Mouse (Mus musculus) intestine, embryonic 15.5 days (tissue): ENCODE results near the gene Stx18. TPM values are rescaled to one million over a fixed set of nuclear protein-coding genes. Genes with fewer than 3 reads are reported as not detected.

Source experiments
- ATAC-seq: fragments of 200-750 bp; cut with Nextera tagmentation; 2 replicates; pipeline ENCODE4 v1.8.0; 2017; ENCODE audit warnings: moderate TSS enrichment, moderate library complexity
- H3K27ac ChIP-seq: fragments of 300-500 bp; sonication (generic); 2 replicates; pipeline ENCODE4 v1.5.1; 2015; ENCODE audit warnings: mild to moderate bottlenecking, inconsistent platforms
- H3K27me3 ChIP-seq: fragments of 300-500 bp; sonication (generic); replicated peaks from 2 replicates; pipeline ENCODE4 v1.6.1; 2015; ENCODE audit warnings: inconsistent platforms
- H3K36me3 ChIP-seq: fragments of 300-500 bp; sonication (generic); 2 replicates; pipeline ENCODE4 v1.6.1; 2015; ENCODE audit warnings: inconsistent platforms
- H3K4me1 ChIP-seq: fragments of 300-500 bp; sonication (generic); replicated peaks from 2 replicates; pipeline ENCODE4 v1.6.1; 2015; ENCODE audit warnings: inconsistent platforms
- H3K4me2 ChIP-seq: fragments of 300-500 bp; sonication (generic); replicated peaks from 2 replicates; pipeline ENCODE4 v1.6.1; 2015; ENCODE audit warnings: mild to moderate bottlenecking, inconsistent platforms
- H3K4me3 ChIP-seq: fragments of 300-500 bp; sonication (generic); replicated peaks from 2 replicates; pipeline ENCODE4 v1.5.1; 2015; ENCODE audit warnings: inconsistent platforms
- H3K9ac ChIP-seq: fragments of 300-500 bp; sonication (generic); 2 replicates; pipeline ENCODE4 v1.6.1; 2015; ENCODE audit warnings: inconsistent platforms
- H3K9me3 ChIP-seq: fragments of 300-500 bp; sonication (generic); 2 replicates; pipeline ENCODE4 v1.6.1; 2016; ENCODE audit warnings: inconsistent platforms
- WGBS: fragments of 180-500 bp; shearing (Covaris S2); methylation state at CpG from one replicate; pipeline ENCODE4 v1.1.7; 2015; 5-methylcytosine and 5-hydroxymethylcytosine counted together
- polyA plus RNA-seq: library from polyadenylated mRNA; unstranded; fragments of >200 nt; fragmentation: Nextera tagmentation; extraction: Ambion mirVana; gene quantifications from 2 replicates; pipeline ENCODE4 v1.2.1, GENCODE M21; 2015

Gene Stx18
- polyA plus RNA-seq, 1 experiment from 2014 or later, result 39.2 TPM

- no peak overlapping the region for H3K4me2 ChIP-seq
- H3K9ac ChIP-seq, result no peak overlapping the region
- no peaks in the 10 kb centered on the region for H3K9me3 ChIP-seq
- no peak overlapping the region for H3K27ac ChIP-seq
- H3K27me3 ChIP-seq, result no peaks in the 10 kb centered on the region
- 87% methylated on average over 10 of the region's 10 CpGs for WGBS
- no peaks in the 10 kb centered on the region for H3K4me1 ChIP-seq
- H3K4me3 ChIP-seq, result no peak overlapping the region
- peaks cover 17% of the 10 kb centered on the region; the same call in 1 of the 2 replicates for H3K36me3 ChIP-seq
- no peak for ATAC-seq
Observed at GRCm38 (mm10) chr5:38152201-38153108, 113.9 kb downstream of the Stx18 start.

DNA sequence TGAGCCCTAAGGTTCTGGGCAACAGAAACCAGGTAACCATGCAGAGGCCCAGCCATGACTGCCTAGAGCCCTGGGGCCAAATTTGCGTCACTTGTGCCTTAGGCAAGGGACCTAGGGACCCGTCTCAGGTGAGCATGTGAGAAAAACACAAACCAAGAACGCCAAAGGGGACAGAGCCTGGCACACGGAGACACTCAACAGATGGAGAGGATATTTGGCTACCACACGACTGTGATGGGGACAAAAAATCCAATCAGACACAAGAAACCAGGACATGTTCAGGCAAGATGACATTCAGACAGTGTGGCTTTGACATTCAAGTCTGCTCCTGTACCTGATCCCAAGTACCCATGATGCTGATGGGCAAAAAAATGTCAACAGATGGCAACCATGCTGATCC lies 115.1 kb downstream of the Stx18 start:
- H3K27me3 ChIP-seq, result no peaks in the 10 kb centered on the region
- H3K36me3 ChIP-seq, result peaks cover 17% of the 10 kb centered on the region; the same call in 1 of the 2 replicates
- no peak overlapping the region for H3K4me3 ChIP-seq
- 91% methylated on average over 5 of the region's 5 CpGs for WGBS
- H3K9ac ChIP-seq, result no peak overlapping the region
- H3K9me3 ChIP-seq, result no peaks in the 10 kb centered on the region
- ATAC-seq, result no peak
- H3K27ac ChIP-seq, result no peak overlapping the region
- no peak overlapping the region for H3K4me2 ChIP-seq
- H3K4me1 ChIP-seq, result peaks cover 3% of the 10 kb centered on the region

GRCm38 (mm10) chr5:38157481-38158020 lies 119.0 kb downstream of the Stx18 start:
- no peak overlapping the region for H3K27ac ChIP-seq
- peaks cover 6% of the 10 kb centered on the region for H3K4me1 ChIP-seq
- 66% methylated on average over 9 of the region's 9 CpGs for whole genome bisulfite sequencing
- H3K36me3 ChIP-seq, result peaks cover 12% of the 10 kb centered on the region; the same call in 1 of the 2 replicates
- no peak overlapping the region for H3K4me3 ChIP-seq
- peak overlapping the region; percentile 93; the same call in 1 of the 2 replicates for H3K4me2 ChIP-seq
- H3K27me3 ChIP-seq, result peaks cover 25% of the 10 kb centered on the region
- no peaks in the 10 kb centered on the region for H3K9me3 ChIP-seq
- ATAC-seq, result no peak
- no peak overlapping the region for H3K9ac ChIP-seq

DNA sequence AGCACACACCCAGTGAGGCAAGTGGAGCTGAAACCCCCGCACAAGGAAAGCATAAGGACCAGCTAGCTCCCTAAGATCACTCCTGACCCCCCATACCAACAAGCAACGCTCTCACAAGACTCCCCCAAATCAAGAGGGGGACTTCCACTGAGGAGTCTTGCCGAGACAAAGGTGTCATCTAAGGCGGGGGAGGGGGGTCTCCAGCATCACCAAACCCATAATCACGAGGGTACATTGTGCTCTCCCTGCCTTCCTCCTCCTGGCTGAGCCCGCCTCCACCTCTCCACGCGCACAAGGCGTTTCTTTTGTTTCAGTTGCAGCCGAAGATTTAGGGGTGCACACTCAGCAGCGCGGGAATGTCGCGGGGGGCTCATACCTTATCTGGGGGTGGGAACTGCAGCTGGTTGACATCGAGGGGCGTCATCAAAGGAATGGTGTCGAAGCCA lies 120.0 kb downstream of the Stx18 start:
- peak overlapping the region; percentile 71 for H3K4me3 ChIP-seq
- peak overlapping the region; percentile 57 for H3K9ac ChIP-seq
- peaks cover 25% of the 10 kb centered on the region for H3K27me3 ChIP-seq
- ATAC-seq, result no peak
- H3K4me1 ChIP-seq, result peaks cover 6% of the 10 kb centered on the region
- no peak overlapping the region for H3K27ac ChIP-seq
- H3K4me2 ChIP-seq, result peak overlapping the region; percentile 93
- WGBS, result 7% methylated on average over 17 of the region's 17 CpGs
- H3K36me3 ChIP-seq, result peaks cover 12% of the 10 kb centered on the region; the same call in 1 of the 2 replicates
- H3K9me3 ChIP-seq, result no peaks in the 10 kb centered on the region

GRCm38 (mm10) chr5:38158947-38159633 lies 120.5 kb downstream of the Stx18 start:
- under 1% methylated on average over 79 of the region's 79 CpGs for WGBS
- ATAC-seq, result peak; percentile 86
- peaks cover 25% of the 10 kb centered on the region for H3K27me3 ChIP-seq
- H3K36me3 ChIP-seq, result peaks cover 12% of the 10 kb centered on the region; the same call in 1 of the 2 replicates
- peaks cover 6% of the 10 kb centered on the region for H3K4me1 ChIP-seq
- H3K4me2 ChIP-seq, result peak overlapping the region; percentile 93
- peak overlapping the region; percentile 57 for H3K9ac ChIP-seq
- peak overlapping the region; percentile 71 for H3K4me3 ChIP-seq
- H3K9me3 ChIP-seq, result no peaks in the 10 kb centered on the region
- H3K27ac ChIP-seq, result no peak overlapping the region

DNA sequence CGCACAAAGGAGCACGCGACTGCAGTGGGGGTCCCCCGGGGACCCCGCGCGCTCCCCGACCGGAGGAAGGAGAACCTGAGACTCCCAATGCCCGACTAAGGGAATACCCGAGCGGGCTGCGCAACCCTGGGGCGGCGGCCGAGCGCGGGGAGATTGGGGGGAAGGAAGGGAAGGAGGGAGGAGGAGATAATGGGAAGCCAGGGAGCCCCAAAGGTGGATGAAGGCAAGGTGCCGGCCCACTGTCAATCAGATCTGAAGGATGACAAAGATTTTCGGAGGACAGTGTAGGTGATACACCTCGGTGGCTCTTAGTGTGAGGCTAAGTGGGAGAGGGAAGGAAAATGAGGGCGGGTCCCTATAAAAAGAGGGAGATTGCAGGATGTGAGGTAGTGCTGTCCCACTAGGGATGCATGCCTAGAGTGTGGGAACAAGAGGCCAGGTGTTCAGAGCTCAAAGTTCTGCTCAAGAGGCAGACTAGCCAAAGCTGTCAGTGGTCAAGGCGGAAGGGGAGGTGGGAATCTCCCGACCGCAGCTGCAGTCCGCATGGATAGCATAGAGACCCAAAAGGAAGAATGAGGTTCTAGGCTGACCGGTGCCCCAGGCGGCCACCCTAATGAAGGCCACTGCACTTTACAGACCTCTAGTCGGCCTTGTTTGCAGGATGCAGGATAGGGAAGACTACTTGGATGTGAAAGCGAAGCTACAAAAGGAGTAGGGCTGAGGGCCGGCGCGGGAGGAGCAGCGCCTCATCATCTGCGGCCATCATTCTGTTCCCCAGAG lies 121.3 kb downstream of the Stx18 start, which contains the start of gene Nsg1:
TSS of gene Nsg1 (minus strand) at position 274 of the 780 bp plus-strand sequence.
- Histone ChIP-seq H3K27me3 (peaks cover 25% of the 10 kb centered on the region), H3K27ac (no peak within 1 kb of the TSS), H3K4me3 (peak within 1 kb of the TSS; percentile 71), H3K4me1 (peaks cover 6% of the 10 kb centered on the region), H3K4me2 (peak within 1 kb of the TSS; percentile 93), H3K36me3 (0 out of 2 replicates have a peak, but pooled peaks cover 11% of the 10 kb centered on the region), H3K9me3 (no peaks in the 10 kb centered on the region), H3K9ac (peak within 1 kb of the TSS; percentile 57)
- peak; percentile 29; the same call in 1 of the 2 replicates for ATAC-seq
- 12% methylated on average over 35 of the region's 35 CpGs for WGBS

DNA sequence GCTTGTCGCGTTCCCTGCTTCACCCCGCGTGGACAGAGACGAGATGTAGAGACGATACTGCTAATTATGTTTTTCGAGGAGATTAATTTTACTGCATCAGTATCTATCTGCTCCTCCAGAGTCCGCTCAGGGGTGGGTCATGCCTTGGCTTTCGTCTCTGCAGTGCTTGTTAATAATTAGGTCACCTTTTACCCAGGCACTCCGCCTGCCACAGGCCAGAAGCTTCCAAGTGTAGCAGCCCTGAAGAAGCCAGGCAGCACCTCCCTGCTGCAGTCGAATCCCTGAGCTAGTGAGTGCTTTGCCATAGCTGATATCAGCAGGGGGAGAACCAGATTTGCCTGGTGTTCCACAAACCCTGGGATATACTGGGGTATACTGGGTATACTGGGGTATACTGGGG lies 130.0 kb downstream of the Stx18 start:
- Histone ChIP-seq H3K27ac (no peak overlapping the region), H3K9ac (no peak overlapping the region), H3K4me1 (no peaks in the 10 kb centered on the region), H3K4me3 (no peak overlapping the region), H3K36me3 (no peaks in the 10 kb centered on the region), H3K4me2 (no peak overlapping the region), H3K27me3 (no peaks in the 10 kb centered on the region), H3K9me3 (no peaks in the 10 kb centered on the region)
- ATAC-seq, result no peak
- WGBS, result 58% methylated on average over 11 of the region's 11 CpGs

GRCm38 (mm10) chr5:38173766-38174165 lies 135.2 kb downstream of the Stx18 start:
- 46% methylated on average over 5 of the region's 5 CpGs for WGBS

GRCm38 (mm10) chr5:38174256-38174912 lies 135.8 kb downstream of the Stx18 start:
- no peak for ATAC-seq
- no peak overlapping the region for H3K4me3 ChIP-seq
- no peaks in the 10 kb centered on the region for H3K27me3 ChIP-seq
- no peaks in the 10 kb centered on the region for H3K36me3 ChIP-seq
- H3K9me3 ChIP-seq, result no peaks in the 10 kb centered on the region
- no peak overlapping the region for H3K9ac ChIP-seq
- no peak overlapping the region for H3K27ac ChIP-seq
- WGBS, result 79% methylated on average over 16 of the region's 16 CpGs
- no peaks in the 10 kb centered on the region for H3K4me1 ChIP-seq
- no peak overlapping the region for H3K4me2 ChIP-seq

More at GRCm38 (mm10) chr5:38173766-38174165, 135.2 kb downstream of the Stx18 start:
- Histone ChIP-seq H3K27me3 (no peaks in the 10 kb centered on the region), H3K4me3 (no peak overlapping the region), H3K9me3 (no peaks in the 10 kb centered on the region), H3K27ac (no peak overlapping the region), H3K4me1 (no peaks in the 10 kb centered on the region), H3K36me3 (no peaks in the 10 kb centered on the region), H3K4me2 (no peak overlapping the region), H3K9ac (no peak overlapping the region)
- ATAC-seq, result no peak

DNA sequence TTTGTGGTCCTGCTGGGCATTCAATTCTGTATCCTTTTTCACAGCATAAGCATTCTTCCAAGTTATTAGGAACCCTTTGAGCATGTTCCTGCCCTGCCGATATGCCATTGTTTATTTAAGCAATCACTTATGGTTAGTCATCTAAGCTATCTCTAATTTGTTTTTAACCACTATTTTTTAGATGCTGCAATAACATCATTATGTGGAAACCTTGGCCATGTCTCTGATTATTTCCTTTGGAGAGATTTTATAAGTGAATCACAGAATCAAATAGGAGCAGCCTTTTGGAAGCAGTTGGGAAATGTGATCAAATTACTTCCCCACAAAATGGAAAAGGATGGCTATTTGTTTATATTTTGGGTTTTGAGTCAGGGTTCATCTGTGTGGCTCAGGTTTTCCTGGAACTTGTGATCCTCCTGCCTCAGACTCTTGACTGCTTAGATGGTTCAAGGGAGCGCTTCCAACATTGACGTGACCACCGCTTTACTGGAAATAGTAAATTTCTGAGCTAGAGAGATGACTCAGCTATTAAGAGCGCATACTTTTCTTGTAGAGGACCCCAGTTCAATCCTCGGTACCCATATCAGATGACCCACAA lies 146.2 kb downstream of the Stx18 start:
- no peak for ATAC-seq
- WGBS, result 79% methylated on average over 6 of the region's 6 CpGs
- no peak overlapping the region for H3K4me2 ChIP-seq

DNA sequence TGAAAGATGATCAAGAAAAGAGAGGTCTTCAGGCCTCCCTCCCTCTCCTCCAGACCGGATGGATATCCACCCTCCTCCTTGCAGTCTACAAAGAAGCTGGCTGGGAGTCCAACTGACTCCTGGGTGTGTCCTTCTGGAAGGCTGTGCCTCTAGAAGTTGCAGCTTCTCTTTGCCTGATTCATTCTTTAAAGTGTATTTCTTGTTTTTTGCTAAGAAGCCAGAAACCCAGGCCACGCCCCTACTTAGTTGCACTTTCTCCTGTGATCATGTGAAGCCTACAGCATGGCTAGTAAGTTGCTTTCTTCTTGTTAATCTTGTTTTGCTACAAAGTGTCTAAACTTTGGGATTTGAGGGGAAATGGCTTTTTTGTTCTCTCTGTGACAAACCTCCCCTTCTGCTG lies 148.5 kb downstream of the Stx18 start:
- H3K27ac ChIP-seq, result no peak overlapping the region
- H3K4me3 ChIP-seq, result no peak overlapping the region
- 77% methylated on average over 2 of the region's 2 CpGs for WGBS
- H3K4me2 ChIP-seq, result no peak overlapping the region
- no peaks in the 10 kb centered on the region for H3K9me3 ChIP-seq
- no peak for ATAC-seq
- no peaks in the 10 kb centered on the region for H3K27me3 ChIP-seq
- H3K9ac ChIP-seq, result no peak overlapping the region
- no peaks in the 10 kb centered on the region for H3K36me3 ChIP-seq
- no peaks in the 10 kb centered on the region for H3K4me1 ChIP-seq

More for the DNA sequence above, 146.2 kb downstream of the Stx18 start:
- no peak overlapping the region for H3K27ac ChIP-seq
- no peaks in the 10 kb centered on the region for H3K36me3 ChIP-seq
- H3K4me3 ChIP-seq, result no peak overlapping the region
- no peak overlapping the region for H3K9ac ChIP-seq
- H3K4me1 ChIP-seq, result no peaks in the 10 kb centered on the region
- no peaks in the 10 kb centered on the region for H3K27me3 ChIP-seq
- no peaks in the 10 kb centered on the region for H3K9me3 ChIP-seq
